Mouse (Mus musculus) left cerebral cortex, postnatal 25 days (tissue): Measurements from ENCODE around the gene Vbp1. TPM values are rescaled to one million over a fixed set of nuclear protein-coding genes. Genes with fewer than 3 reads are reported as not detected.
"Not testable (repeated sequence)": the region's sequence is repeated elsewhere in the genome, so short reads cannot be mapped to it uniquely, and the experiment has no call there.

Experiments used
- DNase-seq, 2 experiments: peaks; one replicate each; pipeline ENCODE4 v3.0.0; 2022; ENCODE audit warnings: low spot score in 2 of 2, mixed read lengths in 1 of 2
- intact Hi-C: fragments of 180-260 bp; cut with DNase I; formaldehyde crosslinking; loops from one replicate; pipeline ENCODE4 v1.15.1; 2025
- total RNA-seq, 2 experiments: library from RNA; stranded (reverse); gene quantifications; 2 replicates each; pipeline ENCODE4 v1.2.3; 2021

Gene Vbp1
- 10 to 100 TPM; 67.6 to 68.4 TPM for total RNA-seq

GRCm38 (mm10) chrX:75514179-75514972 is at the start of gene Vbp1:
Vbp1 (plus strand) TSS chrX:75514299.
- peak; percentile 86 to 95 for DNase-seq
- intact Hi-C loops: no loop called here

- peak; percentile 55 to 66 for DNase-seq
- intact Hi-C loops: not testable (repeated sequence)
Measured at GRCm38 (mm10) chrX:75475182-75475644, 38.9 kb upstream of the Vbp1 start.

GRCm38 (mm10) chrX:75489886-75490285 is 24.2 kb upstream of the Vbp1 start:
- no peak for DNase-seq
- intact Hi-C loops: no loop called here

GRCm38 (mm10) chrX:75513787-75514178 is 316 bp upstream of the Vbp1 start:
- intact Hi-C loops: no loop called here
- DNase-seq: no peak

GRCm38 (mm10) chrX:75577582-75578324 is 63.7 kb downstream of the Vbp1 start, which contains the start of gene Rab39b:
Rab39b (minus strand) TSS chrX:75578231.
- intact Hi-C loops: loop anchor here (10.0 kb wide), 1 partner anchor 97 kb away; no protein-coding TSS in a partner anchor
- peak; percentile 60 to 80 for DNase-seq

- no peak for DNase-seq
- intact Hi-C loops: loop anchor here (10.0 kb wide), 1 partner anchor 96 kb away; no protein-coding TSS in a partner anchor
Measured at GRCm38 (mm10) chrX:75578539-75578938, 64.4 kb downstream of the Vbp1 start.

Other genes with a start within 250 kb of the Vbp1 start
- 10 to 100 TPM; 50.6 to 53.6 TPM for gene Fundc2, start 131.9 kb upstream of the Vbp1 start, total RNA-seq
- 1 to 10 TPM; 1.5 to 2.7 TPM for gene F8, start 131.7 kb upstream of the Vbp1 start, total RNA-seq
- gene Cmc4, start 97.7 kb upstream of the Vbp1 start, total RNA-seq: 10 to 100 TPM; 12.4 to 15.6 TPM
- 1 to 10 TPM; 8.1 to 8.3 TPM for gene Mtcp1, start 97.7 kb upstream of the Vbp1 start, total RNA-seq
- 10 to 100 TPM; 33.8 to 36.9 TPM for gene Brcc3, start 97.7 kb upstream of the Vbp1 start, total RNA-seq
- gene Rab39b, start 63.9 kb downstream of the Vbp1 start, total RNA-seq: 10 to 100 TPM; 41.8 to 43.9 TPM